Mouse (Mus musculus): ENCODE data around the gene Cd300c. TPM values are rescaled to one million over a fixed set of nuclear protein-coding genes. Genes with fewer than 3 reads are reported as not detected.
"Not testable (repeated sequence)": the region's sequence is repeated elsewhere in the genome, so short reads cannot be mapped to it uniquely, and the experiment has no call there.

Cd300c gene
- not detected in 2 replicates for polyA plus RNA-seq (2015; fragmentation: Nextera tagmentation; extraction: Ambion mirVana)

DNA sequence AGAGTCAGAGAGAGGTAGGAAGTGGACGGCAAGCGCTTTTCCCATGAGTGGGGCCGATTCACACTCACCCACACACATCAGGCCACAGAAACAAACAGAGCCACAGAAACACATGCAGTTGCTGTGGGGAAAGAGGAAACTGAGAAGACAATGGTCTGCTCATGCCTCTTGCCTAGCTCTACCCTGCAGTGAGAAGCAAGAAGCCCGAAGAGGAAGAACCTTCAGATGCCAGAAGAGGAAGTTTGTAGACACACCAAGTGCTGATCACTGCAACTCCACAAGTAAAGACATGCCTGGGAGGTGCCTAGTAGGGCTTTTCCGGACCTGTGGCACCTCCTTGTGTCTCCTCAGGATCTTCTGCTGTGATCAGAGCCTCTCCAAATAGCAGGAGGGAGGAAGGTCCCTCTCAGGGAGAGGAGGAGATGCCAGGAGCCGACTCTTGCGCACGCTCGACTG is at the start of gene Cd300c:
Gene Cd300c (minus strand): TSS at position 406 of the 456 bp plus-strand sequence.
- H3K27ac ChIP-seq (replicated peaks), result no peak within 1 kb of the TSS
- H3K27me3 ChIP-seq (replicated peaks), result no peaks in the 10 kb centered on the region
- no peak for ATAC-seq (ENCODE audit: low FRiP score)
- peaks cover 2% of the 10 kb centered on the region; the same call in 1 of the 2 replicates for H3K9me3 ChIP-seq (replicated peaks)
- H3K4me2 ChIP-seq, result no peak within 1 kb of the TSS
- H3K4me1 ChIP-seq, result no peaks in the 10 kb centered on the region
- no peak within 1 kb of the TSS for H3K9ac ChIP-seq (replicated peaks)
- no peaks in the 10 kb centered on the region for H3K36me3 ChIP-seq
- no peak within 1 kb of the TSS for H3K4me3 ChIP-seq (replicated peaks)
- 86% methylated on average over 9 of the region's 9 CpGs for WGBS

- ATAC-seq (ENCODE audit: low FRiP score); H3K36me3 ChIP-seq; H3K9me3 ChIP-seq (replicated peaks); H3K4me2 ChIP-seq; H3K27ac ChIP-seq (replicated peaks); H3K27me3 ChIP-seq (replicated peaks); H3K4me1 ChIP-seq; H3K9ac ChIP-seq (replicated peaks); H3K4me3 ChIP-seq (replicated peaks): not testable (repeated sequence)
- WGBS, result no CpG with 5 or more reads among the region's 7 CpGs
Measured at GRCm38 (mm10) chr11:115016093-115016492, 47.1 kb upstream of the Cd300c start, which contains the start of gene Cd300ld2. TSS of gene Cd300ld2 (minus strand) at chr11:115016193.

- no peak for ATAC-seq (ENCODE audit: low FRiP score)
- Histone ChIP-seq H3K9me3 (replicated peaks) (no peaks in the 10 kb centered on the region), H3K4me3 (replicated peaks) (no peak overlapping the region), H3K4me2 (no peak overlapping the region), H3K4me1 (no peaks in the 10 kb centered on the region), H3K36me3 (no peaks in the 10 kb centered on the region), H3K9ac (replicated peaks) (no peak overlapping the region), H3K27ac (replicated peaks) (no peak overlapping the region), H3K27me3 (replicated peaks) (no peaks in the 10 kb centered on the region)
- 90% methylated on average over 5 of the region's 5 CpGs for WGBS
Measured at GRCm38 (mm10) chr11:115004070-115004469, 35.1 kb upstream of the Cd300c start.

DNA sequence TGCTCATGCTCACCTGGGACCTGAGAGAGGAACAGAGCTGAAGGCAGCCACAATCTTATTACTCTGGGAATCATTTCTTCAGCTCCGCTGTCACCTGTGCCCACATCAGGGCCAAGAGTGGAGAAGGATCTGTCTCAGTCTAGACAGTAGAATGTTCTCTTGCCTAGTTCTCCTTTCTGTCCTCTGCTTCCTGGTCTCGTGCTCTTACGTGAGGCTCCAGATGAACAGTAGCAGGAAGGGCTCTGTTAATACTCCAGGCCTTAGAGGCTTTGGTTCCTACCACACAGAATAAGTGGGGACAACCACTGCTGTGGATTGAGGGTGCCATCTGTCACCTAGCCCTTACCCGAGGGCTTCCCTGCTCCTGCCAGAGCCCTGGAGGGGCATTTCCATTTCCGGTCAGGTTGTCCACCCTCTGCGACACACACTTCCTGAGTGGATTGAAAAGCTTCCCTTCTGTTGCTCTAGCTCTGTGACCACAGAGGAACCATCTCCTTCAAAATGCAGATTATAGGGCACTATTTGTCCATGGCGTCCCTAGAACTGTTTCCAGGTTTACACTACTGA is 32.6 kb upstream of the Cd300c start, which contains the start of gene Cd300c2:
Gene Cd300c2 (minus strand): TSS at position 407 of the 567 bp plus-strand sequence.
- WGBS, result 89% methylated on average over 7 of the region's 7 CpGs
- no peak for ATAC-seq (ENCODE audit: low FRiP score)
- no peak within 1 kb of the TSS for H3K9ac ChIP-seq (replicated peaks)
- no peak within 1 kb of the TSS for H3K27ac ChIP-seq (replicated peaks)
- no peaks in the 10 kb centered on the region for H3K4me1 ChIP-seq
- no peak within 1 kb of the TSS for H3K4me2 ChIP-seq
- H3K4me3 ChIP-seq (replicated peaks), result no peak within 1 kb of the TSS
- H3K36me3 ChIP-seq, result no peaks in the 10 kb centered on the region
- H3K27me3 ChIP-seq (replicated peaks), result no peaks in the 10 kb centered on the region
- H3K9me3 ChIP-seq (replicated peaks), result no peaks in the 10 kb centered on the region

GRCm38 (mm10) chr11:114989793-114990192 is 20.8 kb upstream of the Cd300c start, which contains the start of gene Cd300ld:
TSS of gene Cd300ld (minus strand) at chr11:114989922.
- Histone ChIP-seq H3K4me3 (replicated peaks) (no peak within 1 kb of the TSS), H3K36me3 (no peaks in the 10 kb centered on the region), H3K27me3 (replicated peaks) (no peaks in the 10 kb centered on the region), H3K9ac (replicated peaks) (no peak within 1 kb of the TSS), H3K27ac (replicated peaks) (no peak within 1 kb of the TSS), H3K4me1 (no peaks in the 10 kb centered on the region), H3K4me2 (no peak within 1 kb of the TSS), H3K9me3 (replicated peaks) (no peaks in the 10 kb centered on the region)
- WGBS, result 86% methylated on average over 4 of the region's 4 CpGs
- no peak for ATAC-seq (ENCODE audit: low FRiP score)

DNA sequence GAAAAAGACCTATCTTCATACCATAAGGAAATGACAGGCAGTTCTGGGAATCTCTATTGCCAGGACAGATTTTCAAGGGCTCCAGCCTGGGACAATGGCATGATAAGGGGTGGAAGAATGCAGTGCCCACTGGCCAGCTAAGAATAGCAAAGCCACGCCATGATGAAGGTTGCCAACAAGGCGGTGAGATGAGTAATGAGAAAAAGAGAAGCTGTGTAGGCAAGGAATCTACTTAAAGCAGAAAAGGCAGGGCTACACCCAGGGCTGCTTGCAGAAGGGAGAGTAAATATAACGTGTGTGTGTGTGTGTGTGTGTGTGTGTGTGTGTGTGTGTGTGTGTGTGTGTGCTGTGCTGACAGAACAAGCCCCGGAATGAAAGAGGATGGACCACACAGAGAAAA is 12.9 kb upstream of the Cd300c start:
- 0 out of 2 replicates have a peak, but pooled peaks cover 8% of the 10 kb centered on the region for H3K9me3 ChIP-seq (replicated peaks)
- H3K4me3 ChIP-seq (replicated peaks), result no peak overlapping the region
- ATAC-seq (ENCODE audit: low FRiP score), result no peak
- no peak overlapping the region for H3K27ac ChIP-seq (replicated peaks)
- no peaks in the 10 kb centered on the region for H3K4me1 ChIP-seq
- 89% methylated on average over 4 of the region's 4 CpGs for WGBS
- no peaks in the 10 kb centered on the region for H3K27me3 ChIP-seq (replicated peaks)
- no peak overlapping the region for H3K9ac ChIP-seq (replicated peaks)
- H3K36me3 ChIP-seq, result no peaks in the 10 kb centered on the region
- H3K4me2 ChIP-seq, result no peak overlapping the region

GRCm38 (mm10) chr11:114972726-114973125 is 3.8 kb upstream of the Cd300c start:
- H3K36me3 ChIP-seq, result no peaks in the 10 kb centered on the region
- no peaks in the 10 kb centered on the region for H3K4me1 ChIP-seq
- no peak for ATAC-seq (ENCODE audit: low FRiP score)
- 82% methylated on average over 10 of the region's 10 CpGs for WGBS
- H3K4me2 ChIP-seq, result no peak overlapping the region
- no peak overlapping the region for H3K9ac ChIP-seq (replicated peaks)
- no peaks in the 10 kb centered on the region for H3K27me3 ChIP-seq (replicated peaks)
- H3K9me3 ChIP-seq (replicated peaks), result peaks cover 4% of the 10 kb centered on the region; the same call in 1 of the 2 replicates
- no peak overlapping the region for H3K4me3 ChIP-seq (replicated peaks)
- H3K27ac ChIP-seq (replicated peaks), result no peak overlapping the region

- Histone ChIP-seq H3K27ac (replicated peaks) (no peak overlapping the region), H3K36me3 (no peaks in the 10 kb centered on the region), H3K4me3 (replicated peaks) (no peak overlapping the region), H3K4me1 (no peaks in the 10 kb centered on the region), H3K9ac (replicated peaks) (no peak overlapping the region), H3K4me2 (no peak overlapping the region), H3K27me3 (replicated peaks) (no peaks in the 10 kb centered on the region), H3K9me3 (replicated peaks) (no peaks in the 10 kb centered on the region)
- WGBS, result 62% methylated on average over 3 of the region's 3 CpGs
- no peak for ATAC-seq (ENCODE audit: low FRiP score)
Measured at GRCm38 (mm10) chr11:114965182-114965828, 3.7 kb downstream of the Cd300c start.

- Histone ChIP-seq H3K4me2 (no peak overlapping the region), H3K27me3 (replicated peaks) (no peaks in the 10 kb centered on the region), H3K27ac (replicated peaks) (no peak overlapping the region), H3K9ac (replicated peaks) (no peak overlapping the region), H3K36me3 (no peaks in the 10 kb centered on the region), H3K4me3 (replicated peaks) (no peak overlapping the region), H3K4me1 (no peaks in the 10 kb centered on the region), H3K9me3 (replicated peaks) (no peaks in the 10 kb centered on the region)
- no peak for ATAC-seq (ENCODE audit: low FRiP score)
- 79% methylated on average over 1 of the region's 1 CpGs for WGBS
Measured at GRCm38 (mm10) chr11:114960369-114960768, 8.6 kb downstream of the Cd300c start.

DNA sequence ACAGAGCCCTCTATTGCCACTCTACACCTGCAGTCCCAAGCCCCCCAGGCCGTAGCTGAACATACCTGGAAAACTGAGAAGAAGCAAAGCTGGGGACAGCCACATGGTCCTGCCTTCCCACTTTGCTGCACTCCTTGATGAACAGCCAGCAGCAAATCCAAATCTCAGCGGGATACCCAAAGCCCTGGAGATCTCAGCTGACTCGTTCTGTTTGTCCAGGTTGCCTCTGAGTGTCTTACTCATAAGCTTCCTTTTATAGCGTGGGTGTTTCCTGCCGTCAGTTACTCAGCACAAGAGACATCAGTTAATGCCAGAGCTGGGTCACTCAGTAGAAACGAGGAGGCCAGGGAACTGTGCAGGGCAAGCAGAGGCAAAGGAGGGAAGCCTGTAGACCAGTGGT is 34.8 kb downstream of the Cd300c start, which contains the start of gene Cd300lb:
Gene Cd300lb (minus strand): TSS at position 243 of the 400 bp plus-strand sequence.
- H3K36me3 ChIP-seq, result no peaks in the 10 kb centered on the region
- WGBS, result 62% methylated on average over 6 of the region's 6 CpGs
- H3K9ac ChIP-seq (replicated peaks), result no peak within 1 kb of the TSS
- H3K9me3 ChIP-seq (replicated peaks), result no peaks in the 10 kb centered on the region
- H3K4me2 ChIP-seq, result no peak within 1 kb of the TSS
- no peaks in the 10 kb centered on the region for H3K4me1 ChIP-seq
- H3K27ac ChIP-seq (replicated peaks), result no peak within 1 kb of the TSS
- no peak within 1 kb of the TSS for H3K4me3 ChIP-seq (replicated peaks)
- 0 out of 2 replicates have a peak, but pooled peaks cover 2% of the 10 kb centered on the region for H3K27me3 ChIP-seq (replicated peaks)
- ATAC-seq (ENCODE audit: low FRiP score), result no peak

DNA sequence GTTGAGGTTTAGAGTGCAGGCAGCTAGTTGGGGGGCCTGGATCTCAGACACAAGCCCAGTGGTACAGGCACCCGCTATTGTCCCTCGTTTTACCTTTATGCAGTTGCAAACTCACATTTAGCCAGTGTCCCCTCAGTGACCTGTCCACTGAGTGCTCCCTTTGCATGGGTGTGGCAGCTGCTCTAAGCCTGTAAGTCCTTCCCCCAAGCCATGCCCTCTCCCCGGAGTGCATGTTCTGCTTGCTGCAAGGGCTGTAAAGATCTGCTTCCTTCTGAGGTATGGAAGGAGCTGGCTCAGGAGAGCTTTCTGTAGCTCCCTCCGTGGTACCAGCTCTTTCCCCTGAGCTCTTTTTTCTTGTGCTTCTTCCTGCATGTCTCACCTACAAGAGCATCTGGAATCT is 35.4 kb downstream of the Cd300c start:
- Histone ChIP-seq H3K27me3 (replicated peaks) (0 out of 2 replicates have a peak, but pooled peaks cover 2% of the 10 kb centered on the region), H3K9me3 (replicated peaks) (no peaks in the 10 kb centered on the region), H3K4me2 (no peak overlapping the region), H3K4me1 (no peaks in the 10 kb centered on the region), H3K9ac (replicated peaks) (no peak overlapping the region), H3K36me3 (no peaks in the 10 kb centered on the region), H3K4me3 (replicated peaks) (no peak overlapping the region), H3K27ac (replicated peaks) (no peak overlapping the region)
- no peak for ATAC-seq (ENCODE audit: low FRiP score)
- WGBS, result 82% methylated on average over 4 of the region's 4 CpGs

- 82% methylated on average over 5 of the region's 5 CpGs for WGBS
- no peak for ATAC-seq (ENCODE audit: low FRiP score)
- Histone ChIP-seq H3K27me3 (replicated peaks) (0 out of 2 replicates have a peak, but pooled peaks cover 2% of the 10 kb centered on the region), H3K4me3 (replicated peaks) (no peak overlapping the region), H3K9me3 (replicated peaks) (no peaks in the 10 kb centered on the region), H3K27ac (replicated peaks) (no peak overlapping the region), H3K4me2 (no peak overlapping the region), H3K9ac (replicated peaks) (no peak overlapping the region), H3K36me3 (no peaks in the 10 kb centered on the region), H3K4me1 (no peaks in the 10 kb centered on the region)
Measured at GRCm38 (mm10) chr11:114931041-114931440, 37.9 kb downstream of the Cd300c start.
